Mouse (Mus musculus) colon, adult 2 months (tissue): ENCODE measurements around the gene Acot12. TPM values are rescaled to one million over a fixed set of nuclear protein-coding genes. Genes with fewer than 3 reads are reported as not detected.

Experiments used
- polyA plus RNA-seq: library from polyadenylated mRNA; depleted of rRNA; stranded (reverse); fragments of >200 nt; gene quantifications from 2 replicates; pipeline ENCODE4 v1.2.3, GENCODE M21; 2012; rRNA removed

Acot12 gene
- polyA plus RNA-seq: not detected in 2 replicates

GRCm38 (mm10) chr13:91741280-91742047 is at the start of gene Acot12:
Acot12 (plus strand) TSS chr13:91741512.

GRCm38 (mm10) chr13:91807155-91807839 is 66.0 kb downstream of the Acot12 start, which contains the start of gene Zcchc9:
Zcchc9 (minus strand) TSS chr13:91807705.

Other genes starting within 250 kb of the Acot12 start
- 5.8 and 10.9 TPM in 2 replicates for gene Zcchc9, start 66.2 kb downstream of the Acot12 start, polyA plus RNA-seq
- 1.8 and 2.2 TPM in 2 replicates for gene Ckmt2, start 135.4 kb downstream of the Acot12 start, polyA plus RNA-seq